Mouse (Mus musculus) activated CD4-positive, CD25-positive, alpha-beta regulatory T cell (primary cell): ENCODE measurements around the gene Igf1r. TPM values are rescaled to one million over a fixed set of nuclear protein-coding genes. Genes with fewer than 3 reads are reported as not detected.

Experiments
- polyA plus RNA-seq, 2 experiments: library from polyadenylated mRNA; unstranded; fragments of 100-300 nt; shearing (Covaris generic); gene quantifications; one replicate each; pipeline ENCODE4 v1.2.1; 2017

Igf1r gene
- polyA plus RNA-seq = 1 to 10 TPM; 7.7 to 9.6 TPM

DNA sequence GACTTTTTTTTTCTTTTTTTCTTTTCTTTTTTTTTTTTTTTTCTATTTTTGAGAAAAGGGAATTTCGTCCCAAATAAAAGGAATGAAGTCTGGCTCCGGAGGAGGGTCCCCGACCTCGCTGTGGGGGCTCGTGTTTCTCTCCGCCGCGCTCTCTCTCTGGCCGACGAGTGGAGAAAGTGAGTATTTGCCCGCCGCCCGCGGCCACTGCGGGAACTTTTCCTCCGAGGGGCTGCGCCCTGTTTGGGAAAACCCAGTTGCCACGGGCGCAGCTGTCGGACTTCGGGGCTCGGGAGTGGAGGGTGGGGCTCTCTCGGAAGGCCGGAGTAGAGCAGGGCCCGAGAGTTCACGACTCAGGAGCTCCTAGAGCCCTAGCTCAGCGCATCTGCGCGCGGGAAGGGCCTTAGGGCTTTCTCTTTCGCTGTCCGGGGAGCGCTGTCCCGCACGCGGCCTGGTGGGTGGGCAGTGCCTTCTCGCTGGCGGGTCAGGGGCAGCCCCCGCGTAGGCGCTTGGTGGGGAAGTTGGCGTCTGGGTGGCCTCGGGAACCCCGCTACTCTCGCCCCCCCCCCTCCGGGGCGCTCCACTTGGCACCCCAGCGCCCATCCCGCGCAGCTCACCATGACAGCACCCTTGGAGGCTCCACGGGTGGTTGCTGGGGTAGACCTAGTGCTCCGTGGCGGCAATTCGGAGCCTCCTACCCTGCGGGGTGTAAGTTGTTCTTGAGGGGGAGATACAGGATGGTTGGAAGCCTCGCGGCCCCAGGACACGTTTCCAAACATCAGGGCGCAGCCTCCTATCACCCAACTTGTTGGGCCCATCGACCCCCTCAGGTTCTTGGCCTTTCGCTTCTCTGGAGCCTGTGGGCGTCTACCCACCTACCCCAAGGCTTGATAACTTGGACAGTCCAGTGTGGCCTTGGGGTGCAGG lies at the start of gene Igf1r:
TSS of gene Igf1r (plus strand) at position 51 of the 924 bp plus-strand sequence.

DNA sequence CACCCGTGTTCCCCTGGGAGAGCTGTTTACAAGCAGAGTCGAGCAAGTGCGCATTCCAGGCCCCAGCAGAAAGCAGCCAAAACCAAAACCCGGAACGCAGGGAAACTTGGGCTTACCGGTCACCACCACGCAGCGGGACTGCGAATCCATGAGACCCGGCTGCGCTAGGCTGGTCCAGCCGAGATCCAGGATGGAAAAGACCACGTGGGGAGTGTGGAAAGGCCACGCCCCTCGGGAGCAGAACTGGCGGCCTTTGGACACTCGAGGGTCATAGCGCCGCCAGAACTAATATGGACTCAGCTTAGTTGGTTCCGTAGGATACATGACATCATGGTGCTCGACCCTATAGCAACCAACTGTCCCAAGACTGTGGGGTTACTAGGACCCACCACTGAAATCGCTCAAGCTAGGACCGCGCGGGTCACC lies 311.4 kb downstream of the Igf1r start, which contains the start of gene Pgpep1l:
TSS of gene Pgpep1l (minus strand) at position 206 of the 426 bp plus-strand sequence.

DNA sequence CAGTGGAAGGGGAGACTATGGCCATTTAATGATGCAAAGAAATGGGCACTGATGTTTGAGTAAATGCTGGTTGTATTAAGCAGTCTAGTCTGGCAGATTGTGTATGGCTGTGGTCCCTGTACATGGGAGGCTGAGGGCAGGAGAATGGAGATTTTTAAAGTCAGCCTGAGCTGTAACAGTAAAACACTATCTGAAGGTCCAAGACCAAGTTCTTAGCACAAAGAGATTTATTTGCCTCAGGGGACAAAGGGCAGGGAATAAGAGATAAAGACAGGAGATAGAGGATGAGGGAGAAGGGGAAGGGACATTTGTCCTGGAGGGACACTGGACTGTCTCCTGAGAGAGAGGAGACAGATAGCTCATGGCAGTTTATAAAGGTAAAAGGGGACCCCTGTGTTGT lies 320.9 kb downstream of the Igf1r start, which contains the start of gene Fam169b:
TSS of gene Fam169b (plus strand) at position 325 of the 400 bp plus-strand sequence.

Other genes with a start within 250 kb of the Igf1r start
- under 1 TPM in 1 of 2 experiments, not detected in 1; 0.49 TPM for gene Synm, start 193.1 kb upstream of the Igf1r start, polyA plus RNA-seq